Mouse (Mus musculus) gastrocnemius, postnatal 25 days (tissue): Measurements from ENCODE around the gene Klra6. TPM values are rescaled to one million over a fixed set of nuclear protein-coding genes. Genes with fewer than 3 reads are reported as not detected.
"Not testable (repeated sequence)": the region's sequence is repeated elsewhere in the genome, so short reads cannot be mapped to it uniquely, and the experiment has no call there.

ENCODE experiments used
- DNase-seq: peaks from one replicate; pipeline ENCODE4 v3.0.0; 2022
- long read RNA-seq, 2 experiments: library from polyadenylated mRNA; stranded (forward); transcript quantifications; one replicate each; pipeline ENCODE4 v2.0.0; 2021
- total RNA-seq, 2 experiments: library from RNA; stranded (reverse); gene quantifications; 1 replicate in 1 of 2; 2 replicates in 1 of 2; pipeline ENCODE4 v1.2.3; 2021

Gene Klra6
- total RNA-seq, result not detected
- long read RNA-seq, experiment 1, result 0 reads
- long read RNA-seq, experiment 2, result 0 reads

GRCm38 (mm10) chr6:130026854-130027253, at the start of gene Klra6:
Gene Klra6, minus strand, starts transcription at chr6:130026954.
- no peak for DNase-seq

GRCm38 (mm10) chr6:130067171-130067570, 40.4 kb upstream of the Klra6 start, which contains the start of gene Klra4:
Gene Klra4, minus strand, starts transcription at chr6:130067271.
- not testable (repeated sequence) for DNase-seq

- no peak for DNase-seq
These were observed 38.4 kb upstream of the Klra6 start for GRCm38 (mm10) chr6:130065196-130065595.

GRCm38 (mm10) chr6:130035146-130035545, 8.4 kb upstream of the Klra6 start:
- DNase-seq, result not testable (repeated sequence)

GRCm38 (mm10) chr6:130031493-130032089, 4.8 kb upstream of the Klra6 start:
- not testable (repeated sequence) for DNase-seq

Other genes with a start within 250 kb of the Klra6 start
- not detected for gene Gm156, start 242.7 kb downstream of the Klra6 start, total RNA-seq
- gene Gm17631, start 164.3 kb downstream of the Klra6 start, total RNA-seq, result not detected
- not detected for gene Klra17, start 150.3 kb downstream of the Klra6 start, total RNA-seq
- gene Klra5, start 109.3 kb downstream of the Klra6 start, total RNA-seq, result not detected
- gene Klra4, start 40.3 kb upstream of the Klra6 start, total RNA-seq, result not detected
- gene Klra8, start 102.9 kb upstream of the Klra6 start, total RNA-seq, result not detected
- not detected for gene Klra9, start 166.2 kb upstream of the Klra6 start, total RNA-seq
- gene Klra7, start 206.4 kb upstream of the Klra6 start, total RNA-seq, result not detected